Mouse (Mus musculus): ENCODE results near the gene Cnga2.
A peak's percentile ranks its signal among the peaks of the same experiment; 100 is the strongest.
"Not testable (repeated sequence)": the region's sequence is repeated elsewhere in the genome, so short reads cannot be mapped to it uniquely, and the experiment has no call there.

The Cnga2 gene

DNA sequence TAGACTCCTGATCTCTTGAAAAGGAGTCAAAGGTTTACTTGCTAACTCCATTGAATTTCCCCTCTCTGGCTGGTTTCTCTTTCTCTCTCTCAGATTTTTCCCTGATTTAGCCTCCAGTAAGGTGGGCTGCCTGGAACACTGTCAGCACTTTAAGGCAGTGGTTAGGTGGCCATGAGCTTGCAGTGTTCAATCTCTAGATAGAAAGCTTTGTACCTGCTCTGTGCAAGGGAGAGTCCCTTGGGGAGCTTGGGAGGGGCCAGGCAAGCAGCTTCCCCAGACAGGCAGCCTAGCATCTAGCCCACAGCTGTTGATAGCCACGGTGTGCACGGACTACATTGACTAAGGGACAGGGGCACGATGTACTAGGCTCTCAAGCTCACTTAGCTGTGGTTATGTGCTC lies at the start of gene Cnga2:
Gene Cnga2, plus strand, starts transcription at position 301 of the 400 bp plus-strand sequence.
- no peak for DNase-seq

GRCm38 (mm10) chrX:71946631-71947030 lies 45.0 kb upstream of the Cnga2 start:
- peak; percentile 15 for DNase-seq

DNA sequence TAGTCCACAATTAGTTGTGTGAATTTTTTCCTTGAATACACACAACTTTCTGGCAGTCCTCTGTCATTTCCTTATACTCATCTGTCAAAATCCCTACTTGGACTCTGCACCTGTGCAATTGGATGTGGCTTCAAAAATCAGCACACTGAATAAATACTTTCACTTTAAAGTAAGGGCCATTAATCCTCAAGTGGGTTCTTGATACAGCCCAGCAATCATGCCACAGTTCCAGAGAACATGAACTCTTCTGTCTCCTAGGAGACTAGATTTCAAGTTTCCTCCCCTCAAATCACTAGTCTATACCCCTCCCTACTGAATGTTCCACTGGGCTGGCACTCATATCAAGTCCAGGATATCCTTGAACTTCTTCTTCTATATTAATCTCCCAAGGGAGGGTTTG lies 33.3 kb upstream of the Cnga2 start:
- DNase-seq = no peak

DNA sequence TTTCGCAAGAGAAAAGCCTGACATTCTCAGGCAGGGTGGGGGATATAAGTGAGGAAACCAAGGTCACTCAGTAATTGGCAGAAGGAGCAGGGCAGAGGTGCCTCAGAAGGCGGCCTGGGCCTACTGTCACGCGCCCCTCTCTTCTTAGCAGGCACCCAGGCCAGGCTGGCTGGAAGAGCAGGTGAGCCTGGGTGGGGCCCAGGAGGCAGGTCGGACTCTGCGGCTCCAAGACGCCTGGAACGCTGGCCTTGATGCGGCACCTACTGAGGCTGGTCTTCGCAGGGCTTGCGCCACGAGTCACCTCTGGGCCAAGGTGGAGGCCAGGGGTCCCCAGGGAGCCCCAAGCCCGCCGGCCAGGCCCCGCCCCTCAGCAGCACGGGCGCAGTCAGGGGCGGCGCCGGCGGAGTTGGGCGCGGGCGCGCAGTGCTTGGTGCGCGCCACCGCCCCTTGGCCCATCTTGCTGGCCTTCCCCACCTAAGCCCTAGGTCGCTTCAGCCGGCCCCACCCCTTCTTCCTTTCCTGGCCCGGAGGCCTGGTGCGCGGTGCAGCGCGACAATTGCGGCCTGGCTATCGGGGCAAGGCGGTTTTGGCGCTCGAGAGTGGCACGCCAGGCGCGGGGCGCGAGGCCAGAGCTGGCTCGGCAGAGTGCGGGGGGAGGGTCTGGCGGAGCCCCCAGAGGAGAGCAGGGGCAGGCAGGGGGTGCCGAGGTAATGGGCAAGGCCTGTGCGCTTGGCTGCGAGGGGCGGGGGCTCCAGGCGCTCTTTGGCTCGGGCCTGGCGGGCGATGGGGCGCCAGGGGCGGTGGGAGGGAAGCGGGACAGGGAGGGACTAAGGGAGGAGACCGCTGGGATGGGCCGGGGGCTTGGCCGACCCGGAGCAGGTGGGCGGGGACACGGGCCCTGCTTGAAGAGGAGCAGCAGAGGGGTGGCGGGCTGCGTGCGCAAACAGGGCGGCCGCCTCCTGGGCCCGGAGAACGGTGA lies 29.3 kb upstream of the Cnga2 start, which contains the start of gene Prrg3:
Gene Prrg3, plus strand, starts transcription at position 552 of the 979 bp plus-strand sequence.
- DNase-seq = peak; percentile 14

DNA sequence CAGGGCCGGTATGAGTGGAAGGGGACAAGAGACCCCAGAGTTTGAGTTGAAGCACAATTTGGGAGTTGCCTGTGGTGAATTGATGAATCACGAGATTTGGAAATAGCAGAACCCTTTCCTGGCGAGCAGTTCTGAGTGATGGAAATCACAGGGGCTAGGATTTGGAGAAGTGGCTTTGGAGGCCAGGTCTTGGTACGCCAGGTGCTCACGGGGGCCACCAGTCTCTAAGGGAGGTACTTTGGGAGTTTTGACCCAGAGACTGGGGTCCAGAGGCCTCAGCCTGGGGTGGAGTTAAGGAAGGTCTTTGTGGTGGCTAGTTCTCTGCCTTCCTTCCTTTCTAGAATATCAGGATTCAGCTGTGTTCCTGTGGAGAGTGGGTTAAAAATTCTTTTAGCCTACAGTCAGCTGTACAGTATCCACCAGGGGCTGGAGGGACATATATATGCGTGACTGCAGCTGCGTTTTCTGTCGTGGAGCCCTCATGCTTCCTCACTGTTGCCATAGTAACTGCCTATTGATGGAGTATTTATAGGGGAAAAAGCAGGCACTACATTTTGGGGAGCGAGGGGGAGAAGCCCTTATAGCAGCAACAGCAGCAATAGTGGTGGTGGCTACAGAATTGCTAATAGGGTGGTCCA lies 28.3 kb upstream of the Cnga2 start:
- DNase-seq = no peak

DNA sequence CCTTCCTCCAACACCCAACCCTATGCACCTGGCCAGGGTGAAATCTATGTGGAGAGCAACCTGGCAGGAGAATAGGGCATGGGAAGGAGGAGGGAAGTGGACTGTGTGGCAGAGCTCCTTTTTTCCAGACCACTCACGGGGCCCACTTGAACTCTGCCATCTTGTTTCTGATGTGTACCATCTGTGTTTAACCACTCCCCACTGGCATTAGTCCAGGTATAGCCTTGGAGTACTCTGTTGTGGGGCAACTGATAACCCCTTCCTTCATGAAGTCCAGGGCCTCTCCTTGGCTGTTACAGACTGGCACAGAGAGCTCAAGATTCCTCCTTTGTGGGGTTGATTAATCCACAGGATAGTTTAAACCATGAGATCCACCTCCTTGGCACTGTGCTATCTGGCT lies 23.4 kb upstream of the Cnga2 start:
- no peak for DNase-seq

- peak; percentile 73 for DNase-seq
Measured at GRCm38 (mm10) chrX:71968816-71969215, 22.8 kb upstream of the Cnga2 start.

DNA sequence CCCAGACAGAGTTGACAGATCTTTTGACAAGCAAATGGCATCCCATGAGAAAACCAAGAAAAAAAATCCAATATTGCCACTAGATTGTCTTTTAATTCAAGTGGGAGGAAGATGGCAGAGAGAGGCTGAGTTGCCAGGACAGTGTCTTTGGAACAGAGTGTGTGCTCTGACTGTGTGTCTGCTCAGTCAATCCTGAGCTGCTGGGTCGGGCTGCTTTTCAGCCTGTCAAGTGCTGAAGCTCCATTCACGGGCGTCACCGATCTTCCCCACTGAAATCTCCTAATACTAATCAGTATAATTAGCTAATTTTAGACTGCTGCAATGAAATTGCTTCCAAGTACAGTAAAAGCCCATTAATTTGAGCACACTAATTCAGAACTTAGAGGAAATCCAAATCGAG lies 20.3 kb upstream of the Cnga2 start:
- DNase-seq = no peak

DNA sequence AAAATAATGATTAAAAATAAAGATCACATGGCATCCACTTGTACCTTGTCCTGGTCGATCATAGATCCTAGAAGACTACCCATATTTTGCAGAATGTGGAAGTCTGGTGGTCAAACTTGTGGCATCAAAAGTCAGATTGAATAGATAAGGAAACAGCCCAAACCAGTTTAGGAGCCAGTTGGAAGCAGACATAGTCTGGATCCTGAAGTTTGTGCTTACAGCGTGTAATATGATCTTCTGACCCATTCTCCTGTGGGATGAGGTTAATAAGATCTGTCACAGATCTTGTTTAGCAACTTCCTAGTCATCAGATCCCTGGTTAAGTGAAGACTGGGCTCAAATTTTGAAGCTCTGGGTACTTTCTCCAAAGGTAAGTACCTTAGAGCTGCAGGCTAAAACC lies 19.0 kb upstream of the Cnga2 start, which contains the start of gene Fate1:
Gene Fate1, plus strand, starts transcription at position 301 of the 400 bp plus-strand sequence.
- DNase-seq = no peak

DNA sequence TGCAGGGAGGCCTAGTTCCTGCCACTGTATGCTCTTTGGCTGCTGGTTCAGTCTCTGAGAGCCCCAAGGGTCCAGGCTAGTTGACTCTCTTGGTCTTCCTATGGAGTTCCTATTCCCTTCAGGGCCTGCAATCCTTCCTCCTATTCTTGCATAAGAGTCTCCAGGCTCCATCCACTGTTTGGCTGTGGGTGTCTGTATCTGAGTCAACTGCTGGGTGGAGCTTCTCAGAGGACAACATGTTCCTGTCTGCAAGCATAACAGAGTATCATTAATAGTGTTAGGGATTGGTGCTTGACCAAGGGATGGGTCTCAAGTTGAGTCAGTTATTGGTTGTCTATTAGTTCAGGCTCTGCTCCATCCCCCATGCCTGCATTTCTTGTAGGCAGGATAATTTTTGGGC lies 14.0 kb upstream of the Cnga2 start:
- DNase-seq = not testable (repeated sequence)

DNA sequence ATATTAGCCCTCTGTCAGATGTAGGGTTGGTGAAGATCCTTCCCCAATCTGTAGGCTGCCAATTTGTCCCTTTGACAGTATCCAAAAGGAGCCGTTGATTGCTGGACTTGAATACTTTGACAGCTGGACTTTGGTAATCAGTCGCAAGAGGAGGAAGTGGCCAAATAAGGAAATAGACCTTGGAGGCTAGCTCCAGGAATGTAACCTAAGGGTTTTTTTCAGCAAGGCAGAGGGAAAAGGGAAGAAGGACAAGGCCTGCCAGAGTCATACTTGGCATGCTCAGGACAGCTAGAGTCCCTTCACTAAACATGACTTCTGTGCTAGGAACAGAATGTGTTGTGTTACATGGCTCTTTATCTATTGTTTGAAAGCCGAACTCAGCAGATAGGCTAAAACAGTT lies 11.2 kb upstream of the Cnga2 start:
- DNase-seq = no peak

DNA sequence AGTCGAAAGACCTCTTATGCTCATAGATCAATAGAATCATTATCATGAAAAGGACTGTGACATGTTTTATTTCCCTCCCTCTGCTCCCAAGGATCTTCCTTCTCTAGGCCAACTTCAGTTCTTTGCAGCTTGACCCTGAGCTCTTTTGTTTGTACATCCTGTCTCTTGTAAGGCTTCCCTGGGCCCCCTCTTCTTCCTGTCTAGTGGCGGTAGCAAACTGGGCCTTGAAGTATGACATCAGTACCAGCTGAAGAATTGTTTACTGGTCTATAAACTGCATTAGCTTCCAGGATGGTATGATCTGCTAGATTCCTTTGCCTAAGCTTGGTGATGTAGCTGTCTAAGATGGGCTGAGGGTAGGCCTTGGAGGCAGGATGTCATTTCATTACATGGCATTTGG lies 10.3 kb upstream of the Cnga2 start:
- no peak for DNase-seq

DNA sequence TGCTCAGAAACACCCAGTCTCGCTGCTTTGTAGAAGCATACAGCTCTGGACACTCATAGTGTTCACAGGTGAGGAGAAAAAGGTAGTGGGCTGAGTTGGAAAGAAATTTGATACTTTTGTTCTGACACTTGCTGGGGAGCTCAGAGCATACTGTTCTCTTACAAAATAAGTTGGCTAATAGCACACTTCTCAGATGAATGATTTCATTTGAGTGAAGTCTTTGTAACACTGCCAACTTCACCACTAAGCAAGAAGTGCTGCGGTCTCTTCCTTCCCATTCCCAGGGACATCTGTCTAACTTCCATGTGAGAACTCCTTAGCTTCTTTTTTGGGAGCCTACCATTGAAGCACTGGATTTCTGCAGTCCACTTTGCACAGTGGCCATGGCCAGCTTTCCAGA lies 8.4 kb upstream of the Cnga2 start:
- DNase-seq = no peak

- DNase-seq = peak; percentile 12
Measured at GRCm38 (mm10) chrX:71983775-71984174, 7.9 kb upstream of the Cnga2 start.

DNA sequence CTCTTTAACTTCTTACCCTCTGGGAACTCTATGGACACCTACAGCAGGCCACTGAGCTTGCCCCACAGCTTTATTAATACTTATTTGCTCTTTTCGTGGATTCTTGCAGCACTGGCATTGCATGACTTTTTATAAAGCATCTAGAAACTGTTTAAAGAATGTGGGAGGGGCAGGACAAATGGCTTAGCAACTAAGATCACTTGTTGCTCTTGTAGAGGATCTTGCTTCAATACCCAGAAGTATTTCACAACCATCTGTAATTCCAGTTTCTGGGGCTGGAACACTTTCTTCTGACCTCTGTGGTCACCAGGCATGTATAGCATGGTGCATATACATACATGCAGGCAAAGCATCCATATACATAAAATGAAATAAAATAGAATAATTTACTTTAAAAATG lies 4.3 kb downstream of the Cnga2 start:
- DNase-seq = no peak

DNA sequence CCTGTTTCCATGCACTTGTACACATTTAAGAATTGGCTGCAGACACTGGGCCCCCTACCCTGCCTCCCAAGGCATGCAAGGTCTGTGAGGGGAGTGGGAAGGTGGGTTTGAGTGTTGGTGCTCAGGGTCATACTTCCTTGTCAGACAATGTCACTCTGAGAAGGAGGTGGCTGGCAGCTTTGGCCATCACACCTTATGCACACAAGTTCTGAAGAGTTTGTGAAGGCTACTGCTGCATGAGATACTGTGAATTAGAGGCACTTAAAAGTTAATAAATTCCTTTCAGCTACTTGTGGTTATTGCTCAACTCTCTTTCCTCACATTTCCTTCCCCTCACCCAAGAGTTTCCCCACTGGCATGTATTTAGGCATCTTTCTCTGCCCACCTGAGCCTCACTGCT lies 18.3 kb downstream of the Cnga2 start:
- no peak for DNase-seq

GRCm38 (mm10) chrX:72012236-72012635 lies 20.6 kb downstream of the Cnga2 start:
- DNase-seq = peak; percentile 72

DNA sequence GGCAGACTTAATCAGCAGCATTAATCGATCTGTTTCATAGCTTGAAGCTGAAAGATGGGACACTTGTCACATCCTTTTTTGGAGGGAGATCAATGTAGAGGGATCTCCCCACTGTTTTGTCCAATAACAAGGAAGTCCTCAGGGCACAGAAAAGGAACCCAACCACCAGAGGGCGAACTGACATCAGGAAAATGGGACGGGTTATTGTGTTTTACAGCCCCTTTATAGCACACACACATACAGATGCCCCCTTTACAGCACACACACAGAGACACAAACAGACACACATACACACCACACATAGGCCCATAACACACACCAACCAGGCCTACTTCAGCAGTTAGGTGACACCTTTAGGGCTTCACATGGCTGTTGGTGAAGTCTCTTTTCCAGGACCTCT lies 21.2 kb downstream of the Cnga2 start:
- peak; percentile 12 for DNase-seq

DNA sequence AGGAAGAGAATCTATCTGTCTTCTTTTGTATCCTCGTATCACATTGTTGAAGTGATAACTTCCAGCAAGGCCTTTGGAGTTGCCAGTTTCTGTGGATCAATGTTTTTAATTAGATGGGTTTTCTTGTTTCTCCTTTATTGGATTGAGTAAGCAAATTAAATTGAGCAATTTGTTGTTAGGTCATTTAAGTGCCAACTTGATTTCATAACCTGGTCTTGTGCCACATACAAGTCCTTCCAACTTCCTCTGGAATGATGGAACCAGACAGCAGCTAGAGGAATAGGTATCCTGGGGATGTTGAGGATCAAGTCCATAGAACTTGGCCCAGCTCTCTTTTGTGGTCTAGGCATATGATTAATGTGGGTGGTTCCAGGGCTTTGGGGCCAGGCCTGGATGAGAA lies 30.6 kb downstream of the Cnga2 start:
- no peak for DNase-seq

DNA sequence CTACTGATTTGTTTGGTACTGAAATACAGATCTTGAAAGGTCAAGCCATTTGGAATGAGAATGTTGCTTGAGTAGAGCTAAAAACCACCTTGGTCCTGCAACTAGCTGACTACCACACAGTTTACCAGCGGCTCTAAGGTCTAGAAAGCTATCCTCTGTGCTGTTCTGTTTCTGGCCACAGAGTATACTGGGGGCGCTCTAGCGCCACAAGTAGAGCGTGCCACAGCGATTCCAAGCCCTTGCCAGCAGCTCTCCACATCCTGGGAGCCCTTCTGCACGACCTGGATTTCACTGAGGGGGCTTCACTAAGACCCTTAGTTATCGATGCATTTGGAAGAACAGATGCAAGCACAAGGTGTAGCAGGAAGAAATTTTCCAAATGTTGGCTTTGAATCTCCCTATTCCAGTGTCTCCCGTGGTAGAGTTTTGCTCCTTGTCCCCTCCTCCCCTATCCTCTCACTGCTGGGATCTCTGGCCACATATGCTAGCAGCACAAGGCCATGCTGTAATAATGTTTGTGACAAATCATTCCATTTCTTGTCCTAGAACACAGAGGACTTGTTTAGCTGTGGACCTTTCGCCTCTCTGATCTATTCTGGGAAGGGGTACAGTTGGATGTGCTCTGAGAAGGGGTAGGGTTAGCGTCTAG lies 31.2 kb downstream of the Cnga2 start:
- peak; percentile 39 for DNase-seq

GRCm38 (mm10) chrX:72023542-72023941 lies 31.9 kb downstream of the Cnga2 start:
- DNase-seq = no peak

DNA sequence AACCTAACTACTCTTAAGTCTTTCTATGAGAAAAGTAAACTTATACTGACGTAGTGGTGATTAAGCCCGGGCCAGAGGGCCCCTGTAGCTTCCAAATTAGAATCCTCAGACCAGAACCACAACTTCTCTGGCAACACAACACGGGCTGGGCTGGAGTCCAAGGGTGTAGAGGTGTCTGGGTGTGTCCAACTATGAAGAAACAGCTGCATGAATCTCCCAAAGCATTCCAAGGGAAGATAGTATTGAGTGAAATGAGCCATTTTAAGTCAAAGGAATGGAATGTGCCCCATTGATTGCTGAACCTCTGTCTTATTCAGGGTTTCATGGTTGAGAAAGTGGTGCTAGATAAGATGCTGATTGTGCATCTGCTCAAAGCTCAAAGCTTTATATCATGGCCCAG lies 52.4 kb downstream of the Cnga2 start:
- no peak for DNase-seq

DNA sequence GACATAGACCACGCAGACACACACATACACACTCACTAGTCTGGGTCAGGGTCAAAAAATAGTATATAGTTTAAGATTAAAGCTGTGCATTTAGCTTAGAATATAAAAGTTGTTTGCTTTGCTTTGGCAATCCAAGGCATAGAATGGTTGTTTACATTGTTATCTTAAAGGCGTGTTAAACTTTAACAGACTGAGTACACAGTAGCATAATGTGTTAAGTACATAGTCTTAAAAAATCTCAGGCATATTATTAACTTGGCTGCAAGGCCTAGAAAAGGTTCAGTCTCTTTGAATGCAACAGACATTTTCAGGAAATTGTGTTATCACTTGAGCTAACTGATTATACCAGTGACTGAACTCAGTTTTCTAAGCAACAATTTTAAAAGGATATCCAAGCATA lies 56.3 kb downstream of the Cnga2 start:
- no peak for DNase-seq
